Mouse (Mus musculus): ENCODE results near the gene Speer4f1.
"Not testable (repeated sequence)": the region's sequence is repeated elsewhere in the genome, so short reads cannot be mapped to it uniquely, and the experiment has no call there.

Gene Speer4f1

GRCm38 (mm10) chr5:17475798-17476197 is at the start of gene Speer4f1:
Gene Speer4f1 (plus strand): TSS chr5:17476098.
- DNase-seq (ENCODE audit: low spot score in 2 of 2), result not testable (repeated sequence)

- DNase-seq (ENCODE audit: low spot score in 2 of 2), result no peak
These were observed 49.0 kb upstream of the Speer4f1 start for GRCm38 (mm10) chr5:17426930-17427329.

GRCm38 (mm10) chr5:17434721-17435120 is 41.2 kb upstream of the Speer4f1 start:
- DNase-seq (ENCODE audit: low spot score in 2 of 2), result no peak

GRCm38 (mm10) chr5:17436209-17436608 is 39.7 kb upstream of the Speer4f1 start:
- no peak for DNase-seq (ENCODE audit: low spot score in 2 of 2)

GRCm38 (mm10) chr5:17439487-17440102 is 36.3 kb upstream of the Speer4f1 start:
- DNase-seq (ENCODE audit: low spot score in 2 of 2), result no peak

GRCm38 (mm10) chr5:17454059-17454458 is 21.8 kb upstream of the Speer4f1 start:
- DNase-seq (ENCODE audit: low spot score in 2 of 2), result no peak

- DNase-seq (ENCODE audit: low spot score in 2 of 2), result no peak
These were observed 20.8 kb upstream of the Speer4f1 start for GRCm38 (mm10) chr5:17454952-17455586.

GRCm38 (mm10) chr5:17456671-17457070 is 19.2 kb upstream of the Speer4f1 start:
- no peak for DNase-seq (ENCODE audit: low spot score in 2 of 2)

GRCm38 (mm10) chr5:17468120-17468519 is 7.8 kb upstream of the Speer4f1 start:
- not testable (repeated sequence) for DNase-seq (ENCODE audit: low spot score in 2 of 2)

GRCm38 (mm10) chr5:17476476-17476875 is 578 bp downstream of the Speer4f1 start:
- DNase-seq (ENCODE audit: low spot score in 2 of 2), result no peak

GRCm38 (mm10) chr5:17489894-17490293 is 14.0 kb downstream of the Speer4f1 start:
- no peak for DNase-seq (ENCODE audit: low spot score in 2 of 2)

GRCm38 (mm10) chr5:17495616-17496015 is 19.7 kb downstream of the Speer4f1 start:
- no peak for DNase-seq (ENCODE audit: low spot score in 2 of 2)

GRCm38 (mm10) chr5:17496650-17497049 is 20.8 kb downstream of the Speer4f1 start:
- no peak for DNase-seq (ENCODE audit: low spot score in 2 of 2)

- no peak for DNase-seq (ENCODE audit: low spot score in 2 of 2)
These were observed 24.0 kb downstream of the Speer4f1 start for GRCm38 (mm10) chr5:17499873-17500329.

- DNase-seq (ENCODE audit: low spot score in 2 of 2), result no peak
These were observed 25.0 kb downstream of the Speer4f1 start for GRCm38 (mm10) chr5:17500866-17501265.

GRCm38 (mm10) chr5:17505540-17505939 is 29.6 kb downstream of the Speer4f1 start:
- DNase-seq (ENCODE audit: low spot score in 2 of 2), result no peak

- DNase-seq (ENCODE audit: low spot score in 2 of 2), result no peak
These were observed 32.1 kb downstream of the Speer4f1 start for GRCm38 (mm10) chr5:17508038-17508437.

Measured in spleen, postnatal 4 days (tissue).